Mouse (Mus musculus): ENCODE measurements around the gene Lrp6.

Lrp6 gene

DNA sequence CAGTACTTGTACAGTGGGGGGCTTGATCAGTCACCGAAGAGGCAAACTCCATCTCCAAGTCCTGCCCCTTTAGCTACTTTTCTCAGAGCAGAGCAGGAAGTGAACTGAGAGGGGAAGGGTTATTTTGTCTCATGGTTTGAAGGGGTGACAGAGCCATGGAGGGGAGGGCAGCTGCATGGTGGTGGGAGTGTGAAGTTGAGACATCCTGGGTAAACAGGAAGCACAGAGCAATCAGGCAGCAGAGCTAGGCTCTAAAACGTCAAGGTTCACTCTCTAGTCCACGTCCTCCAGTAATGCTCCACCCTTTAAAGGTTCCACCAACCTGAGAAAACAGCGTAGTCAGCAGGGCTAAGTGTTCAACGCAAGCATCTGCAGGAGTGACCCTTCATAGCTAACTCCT is 129.8 kb downstream of the Lrp6 start:
- no peak for DNase-seq (ENCODE audit: low read depth, low spot score)

GRCm38 (mm10) chr6:134434866-134435390 is 131.8 kb downstream of the Lrp6 start:
- no peak for DNase-seq (ENCODE audit: low read depth, low spot score)

- no peak for DNase-seq (ENCODE audit: low read depth, low spot score)
Measured at GRCm38 (mm10) chr6:134434044-134434443, 132.7 kb downstream of the Lrp6 start.

DNA sequence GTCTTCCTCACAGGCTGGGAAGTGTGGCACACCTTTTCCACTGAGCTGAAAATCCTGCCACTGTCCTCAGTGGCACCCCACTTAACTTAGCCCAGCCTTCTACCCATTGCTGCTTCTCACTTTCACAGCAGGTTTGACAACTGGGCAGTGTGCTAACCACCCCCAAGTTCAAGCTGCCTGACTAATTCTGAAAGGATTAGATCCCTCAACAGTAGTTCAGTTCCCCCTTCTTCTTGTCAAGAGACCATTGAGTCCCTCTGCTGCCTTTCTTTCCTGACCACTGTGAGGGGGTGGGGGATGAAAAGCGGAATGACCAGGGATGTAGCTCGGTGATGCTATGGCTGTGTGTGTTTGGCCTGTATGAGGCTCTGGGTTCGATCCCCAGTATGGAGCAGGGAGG is 133.5 kb downstream of the Lrp6 start:
- DNase-seq (ENCODE audit: low read depth, low spot score): no peak

GRCm38 (mm10) chr6:134431583-134431982 is 135.2 kb downstream of the Lrp6 start:
- DNase-seq (ENCODE audit: low read depth, low spot score): no peak

- no peak for DNase-seq (ENCODE audit: low read depth, low spot score)
Measured at GRCm38 (mm10) chr6:134430161-134430799, 136.5 kb downstream of the Lrp6 start.

- no peak for DNase-seq (ENCODE audit: low read depth, low spot score)
Measured at GRCm38 (mm10) chr6:134428455-134428854, 138.3 kb downstream of the Lrp6 start.

- no peak for DNase-seq (ENCODE audit: low read depth, low spot score)
Measured at GRCm38 (mm10) chr6:134427165-134427564, 139.6 kb downstream of the Lrp6 start.

- peak; percentile 65 for DNase-seq (ENCODE audit: low read depth, low spot score)
Measured at GRCm38 (mm10) chr6:134425216-134425717, 141.5 kb downstream of the Lrp6 start.

- no peak for DNase-seq (ENCODE audit: low read depth, low spot score)
Measured at GRCm38 (mm10) chr6:134421921-134422320, 144.8 kb downstream of the Lrp6 start.

DNA sequence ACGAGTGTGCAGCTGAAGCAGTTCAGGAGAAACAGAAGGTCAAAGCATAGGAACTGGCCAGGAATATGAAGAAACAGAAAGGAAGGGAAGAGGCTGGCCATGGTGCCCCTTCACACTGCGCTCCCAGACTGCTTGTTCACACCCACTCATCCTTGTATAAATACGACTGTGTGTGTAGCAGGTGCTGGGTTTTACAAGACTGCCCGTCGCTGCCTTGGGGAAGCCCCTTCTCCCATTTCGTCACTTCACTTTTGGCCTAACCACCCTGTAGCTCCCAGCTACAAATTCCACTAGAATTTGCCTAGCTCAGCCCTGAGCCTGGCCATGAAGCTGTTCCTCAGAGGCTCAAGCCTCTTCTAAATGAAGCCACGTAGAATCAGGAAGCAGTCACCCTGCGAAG is 146.4 kb downstream of the Lrp6 start:
- DNase-seq (ENCODE audit: low read depth, low spot score): no peak

DNA sequence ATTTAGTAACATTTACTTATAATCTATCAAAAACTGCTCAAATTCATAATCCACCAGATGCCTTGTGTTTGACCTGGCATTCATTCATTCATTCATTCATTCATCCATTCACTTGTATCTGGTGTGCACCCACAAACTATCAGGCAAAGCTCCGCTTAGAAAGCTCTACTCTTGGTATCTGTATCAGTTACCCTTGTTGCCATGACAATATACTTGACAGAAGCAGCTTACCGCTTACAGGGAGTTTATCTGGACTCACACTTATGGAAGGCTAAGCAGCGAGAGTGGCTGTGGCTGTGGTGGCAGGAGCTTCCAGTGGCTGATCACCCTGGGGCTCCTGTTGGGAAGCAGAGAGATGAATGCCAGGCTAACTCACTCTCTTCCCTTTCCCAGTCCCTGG is 148.9 kb downstream of the Lrp6 start:
- DNase-seq (ENCODE audit: low read depth, low spot score): no peak

- DNase-seq (ENCODE audit: low read depth, low spot score): no peak
Measured at GRCm38 (mm10) chr6:134416556-134417105, 150.1 kb downstream of the Lrp6 start.

- no peak for DNase-seq (ENCODE audit: low read depth, low spot score)
Measured at GRCm38 (mm10) chr6:134414532-134414883, 152.3 kb downstream of the Lrp6 start.

DNA sequence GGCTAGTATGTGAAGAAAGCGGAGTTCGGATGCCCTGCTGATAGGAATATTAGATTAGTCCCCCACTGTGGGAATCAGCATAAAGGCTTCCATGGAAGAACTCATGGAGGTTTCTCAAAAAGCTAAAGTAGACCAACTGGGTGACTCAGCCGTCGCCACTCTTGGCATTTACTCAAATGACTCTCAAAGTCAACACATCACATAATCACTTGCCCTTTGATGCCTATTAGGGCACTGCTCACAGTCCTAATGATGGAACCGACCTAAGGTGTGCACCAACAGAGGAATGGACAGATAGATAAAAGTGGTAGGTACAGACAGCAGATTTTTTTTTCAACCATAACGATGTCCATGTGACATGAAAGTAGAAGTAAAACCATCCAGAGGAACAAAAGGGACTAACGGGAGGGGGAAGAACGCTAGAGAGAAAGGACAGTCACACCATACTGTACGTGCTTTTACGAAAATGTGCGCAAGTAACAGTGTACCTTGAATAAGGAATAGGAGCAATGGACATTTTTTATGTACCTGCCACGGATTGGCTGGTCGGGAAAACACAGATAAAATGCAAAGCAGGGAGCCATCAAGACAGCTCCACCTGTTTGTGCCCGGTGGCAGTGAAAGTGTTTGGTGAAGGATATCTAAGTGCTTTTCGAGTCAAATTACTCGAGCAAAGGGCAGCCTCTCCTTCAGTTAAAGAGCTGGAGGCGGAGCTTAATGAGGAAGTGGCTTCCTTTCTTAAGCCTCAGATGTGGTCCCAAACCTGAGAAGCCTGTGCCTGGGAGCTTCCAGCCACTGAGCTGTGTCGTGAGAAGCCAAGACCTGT is 152.8 kb downstream of the Lrp6 start:
- DNase-seq (ENCODE audit: low read depth, low spot score): no peak

DNA sequence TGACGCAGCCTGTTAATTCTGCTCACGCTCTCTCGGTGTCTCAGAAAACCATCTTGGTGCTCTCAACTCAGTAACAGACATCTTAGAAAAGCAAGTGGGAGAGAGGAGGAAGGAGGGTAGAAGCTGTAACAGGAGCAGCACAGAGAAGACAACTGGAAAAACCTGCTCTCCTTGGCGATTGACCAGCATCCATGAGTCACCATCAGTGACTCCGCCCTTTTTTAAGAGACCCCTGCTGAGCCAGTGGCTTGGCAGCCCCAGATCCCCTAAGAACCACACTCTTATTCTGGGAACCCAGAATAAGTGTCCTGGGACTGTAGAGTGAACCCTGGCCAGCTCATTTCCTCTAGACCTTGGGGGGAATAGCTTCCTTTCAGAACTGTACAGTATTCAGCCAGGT is 159.5 kb downstream of the Lrp6 start:
- DNase-seq (ENCODE audit: low read depth, low spot score): no peak

DNA sequence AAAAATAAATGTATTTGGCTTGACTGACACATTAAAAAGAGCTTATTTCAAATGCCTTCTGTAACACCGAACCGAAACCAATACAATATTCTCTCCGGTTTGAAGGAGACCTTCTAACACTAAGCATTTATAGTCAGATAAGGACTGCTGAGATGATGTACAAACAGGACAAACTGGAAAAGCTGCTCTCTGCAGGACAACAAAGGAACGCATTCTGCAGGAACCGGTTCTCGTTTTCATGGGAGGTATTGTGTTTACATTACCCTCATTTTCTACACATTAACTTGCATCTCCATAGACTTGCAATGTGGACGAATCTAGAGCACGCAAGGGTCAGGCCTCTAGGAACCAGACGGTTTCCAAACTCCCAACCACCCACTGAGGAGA is 163.1 kb downstream of the Lrp6 start:
- no peak for DNase-seq (ENCODE audit: low read depth, low spot score)

- peak; percentile 28 for DNase-seq (ENCODE audit: low read depth, low spot score)
Measured at GRCm38 (mm10) chr6:134402914-134403683, 163.7 kb downstream of the Lrp6 start.

Data from retina, postnatal 7 days (tissue).